ENCODE assay signal across 26 mouse cellular contexts in genomic region chr11:113190520-113190919, GRCm38 (mm10).
DNase-seq lines count a peak whose midpoint lies in the region; ATAC-seq and TF ChIP-seq lines count a peak whose summit lies in the region.
"Had no signal": no experiment of that assay in that cellular context is flagged by ENCODE, and none has a peak within 500 bp of the region (broad histone marks: within the 10 kb centered on the region; RNA-seq: fewer than 3 reads in every experiment).

No protein-coding gene starts in this region.

- peaks cover 53% of the 10 kb centered on the region for H3K27me3 ChIP-seq in midbrain, embryonic 13.5 days
- H3K27me3 ChIP-seq in midbrain, embryonic 14.5 days (ENCODE audit: control insufficient read depth, insufficient read depth, low read length): no peaks in the 10 kb centered on the region
- H3K27me3 ChIP-seq in CH12.LX (replicated peaks): no peaks in the 10 kb centered on the region
- H3K27me3 ChIP-seq: embryonic facial prominence, embryonic 12.5 days; heart, embryonic 12.5 days; hindbrain, embryonic 15.5 days; lung, embryonic 15.5 days; neural tube, embryonic 12.5 days had no signal

- no peak for DNase-seq in midbrain, embryonic 14.5 days
- DNase-seq in CH12.LX (ENCODE audit: extremely low read depth): no peak
- peak; percentile 92 for DNase-seq in induced T-regulatory cell, adult 2 months (ENCODE audit: low read depth)
- no peak for DNase-seq in urinary bladder, postnatal 10 days (ENCODE audit: low spot score)
- no peak for DNase-seq in adrenal gland, adult 18-20 months (ENCODE audit: low spot score in 2 of 2)
- DNase-seq: adrenal gland, postnatal 14 days; cerebellum, adult 9-11 months; gastrocnemius, postnatal 10 days; heart, adult 11 months; heart, postnatal 14 days; kidney, adult 2 months; kidney, postnatal 10 days; left cerebral cortex, postnatal 4 days; lung, postnatal 4 days; right cerebral cortex, postnatal 14 days; spleen, adult 18-20 months had no signal

- no peaks in the 10 kb centered on the region for H3K79me2 ChIP-seq in CH12.LX (replicated peaks; ENCODE audit: control insufficient read depth, extremely low read depth, insufficient read depth, poor library complexity, severe bottlenecking)

- no peak for TF ChIP-seq EP300 in CH12.LX (IDR thresholded peaks at IDR 0.05; ENCODE audit: low read length)

- TF ChIP-seq POLR2A in CH12.LX (IDR thresholded peaks at IDR 0.05; ENCODE audit: low read depth, low read length): no peak

- H3K9ac ChIP-seq in midbrain, embryonic 13.5 days (replicated peaks): no peak overlapping the region
- no peak overlapping the region for H3K9ac ChIP-seq in midbrain, embryonic 14.5 days (replicated peaks; ENCODE audit: low read length)
- H3K9ac ChIP-seq in CH12.LX (ENCODE audit: insufficient read depth, low read depth): peak overlapping the region; percentile 41
- H3K9ac ChIP-seq: embryonic facial prominence, embryonic 12.5 days; heart, embryonic 12.5 days; hindbrain, embryonic 15.5 days; liver, embryonic 14.5 days; lung, embryonic 15.5 days; neural tube, embryonic 12.5 days had no signal

- peaks cover 57% of the 10 kb centered on the region for H3K4me1 ChIP-seq in midbrain, embryonic 13.5 days (replicated peaks)
- H3K4me1 ChIP-seq in midbrain, embryonic 14.5 days (ENCODE audit: control insufficient read depth, insufficient read depth, low read length): peaks cover 16% of the 10 kb centered on the region
- H3K4me1 ChIP-seq in CH12.LX (ENCODE audit: control insufficient read depth in 1 of 2, insufficient read depth in 2 of 2): peaks cover 34 to 72% of the 10 kb centered on the region in 2 experiments

- no peaks in the 10 kb centered on the region for H3K36me3 ChIP-seq in midbrain, embryonic 13.5 days
- H3K36me3 ChIP-seq in midbrain, embryonic 14.5 days (ENCODE audit: control insufficient read depth, insufficient read depth, low read length): no peaks in the 10 kb centered on the region
- H3K36me3 ChIP-seq in CH12.LX (replicated peaks in 1 of 2; ENCODE audit: control insufficient read depth in 1 of 2, insufficient read depth in 1 of 2, low read length in 1 of 2): no peaks in the 10 kb centered on the region
- H3K36me3 ChIP-seq: embryonic facial prominence, embryonic 12.5 days; heart, embryonic 12.5 days; hindbrain, embryonic 15.5 days; lung, embryonic 15.5 days; midbrain, embryonic 10.5 days; neural tube, embryonic 12.5 days had no signal

- H3K9me3 ChIP-seq in midbrain, embryonic 13.5 days: no peaks in the 10 kb centered on the region
- no peaks in the 10 kb centered on the region for H3K9me3 ChIP-seq in midbrain, embryonic 14.5 days (ENCODE audit: control insufficient read depth, low read length)
- no peaks in the 10 kb centered on the region for H3K9me3 ChIP-seq in CH12.LX (replicated peaks; ENCODE audit: low read length)
- H3K9me3 ChIP-seq: embryonic facial prominence, embryonic 12.5 days; heart, embryonic 12.5 days; hindbrain, embryonic 15.5 days; lung, embryonic 15.5 days; midbrain, embryonic 10.5 days; neural tube, embryonic 12.5 days had no signal

- no peak overlapping the region for H3K4me3 ChIP-seq in midbrain, embryonic 13.5 days (replicated peaks)
- no peak overlapping the region for H3K4me3 ChIP-seq in midbrain, embryonic 14.5 days (replicated peaks; ENCODE audit: low read depth, low read length)
- H3K4me3 ChIP-seq in CH12.LX (replicated peaks in 1 of 3; ENCODE audit: low read depth in 2 of 3, low read length in 2 of 3, poor library complexity in 1 of 3): peak overlapping the region in 1 of 3 experiments; percentile 27
- H3K4me3 ChIP-seq: embryonic facial prominence, embryonic 12.5 days; erythroblast, embryonic 14.5 days; heart, embryonic 12.5 days; hindbrain, embryonic 15.5 days; lung, embryonic 15.5 days; midbrain, embryonic 10.5 days; neural tube, embryonic 12.5 days had no signal

- WGBS in midbrain, embryonic 13.5 days: 84% methylated on average over 4 of the region's 4 CpGs
- WGBS in midbrain, embryonic 14.5 days: 82% methylated on average over 4 of the region's 4 CpGs

- no peak for TF ChIP-seq CTCF in CH12.LX (conservative IDR thresholded peaks at IDR 0.05 in 1 of 2, IDR thresholded peaks at IDR 0.05 in 1 of 2; ENCODE audit: low read depth in 2 of 2, low read length in 2 of 2)

- in situ Hi-C loops in CH12.LX (cut with MboI; ENCODE audit: low pct_ligation_motif_present, low pct_unique_long_range_greater_than_20kb, low sequenced_read_pairs): loop anchor here (10.0 to 25.0 kb wide), 2 partner anchors 94 to 622 kb away; no protein-coding TSS in a partner anchor

- peak overlapping the region; percentile 51; the same call in 1 of the 2 replicates for H3K27ac ChIP-seq in midbrain, embryonic 13.5 days
- H3K27ac ChIP-seq in midbrain, embryonic 14.5 days (replicated peaks; ENCODE audit: low read depth, low read length): no peak overlapping the region
- H3K27ac ChIP-seq in CH12.LX (ENCODE audit: insufficient read depth, low read depth): no peak overlapping the region
- H3K27ac ChIP-seq: embryonic facial prominence, embryonic 12.5 days; hindbrain, embryonic 15.5 days; liver, embryonic 14.5 days; midbrain, embryonic 10.5 days; neural tube, embryonic 12.5 days had no signal

- no peak for ATAC-seq in midbrain, embryonic 13.5 days
- ATAC-seq in midbrain, embryonic 14.5 days (ENCODE audit: low FRiP score, low TSS enrichment): no peak
- peak; percentile 33; the same call in 1 of the 2 replicates for ATAC-seq in neutrophil, adult 5-6 weeks (ENCODE audit: extremely low read depth, insufficient number of reproducible peaks, low FRiP score, poor library complexity, severe bottlenecking)

- TF ChIP-seq RAD21 in CH12.LX (IDR thresholded peaks at IDR 0.05; ENCODE audit: low read depth, low read length): no peak

- dilution Hi-C loops in CH12.LX (cut with MboI; ENCODE audit: extremely low pct_ligation_motif_present, extremely low pct_unique_long_range_greater_than_20kb, low sequenced_read_pairs): no loop called here

- H3K4me2 ChIP-seq in midbrain, embryonic 13.5 days (replicated peaks): no peak overlapping the region
- H3K4me2 ChIP-seq in midbrain, embryonic 14.5 days (ENCODE audit: low read length): no peak overlapping the region
- H3K4me2 ChIP-seq in CH12.LX (ENCODE audit: insufficient read depth, low read depth, poor library complexity, severe bottlenecking): peak overlapping the region; percentile 51
- H3K4me2 ChIP-seq: embryonic facial prominence, embryonic 12.5 days; heart, embryonic 12.5 days; hindbrain, embryonic 15.5 days; lung, embryonic 15.5 days; neural tube, embryonic 12.5 days had no signal

TF ChIP-seq in CH12.LX, 34 proteins besides CTCF, POLR2A, EP300 and RAD21:
- no peak for TF ChIP-seq NRF1 (IDR thresholded peaks at IDR 0.05; ENCODE audit: low read depth, low read length)
- TF ChIP-seq E2F4 (IDR thresholded peaks at IDR 0.05; ENCODE audit: insufficient replicate concordance, low read depth, low read length): no peak
- TF ChIP-seq ELF1 (IDR thresholded peaks at IDR 0.05; ENCODE audit: low read depth, low read length): no peak
- TF ChIP-seq BHLHE40 (IDR thresholded peaks at IDR 0.05; ENCODE audit: low read depth, low read length): peak; percentile 67
- TF ChIP-seq MAZ (IDR thresholded peaks at IDR 0.05; ENCODE audit: low read depth, low read length): no peak
- TF ChIP-seq ZKSCAN1 (IDR thresholded peaks at IDR 0.05; ENCODE audit: borderline replicate concordance, low read depth, low read length): no peak
- TF ChIP-seq PAX5 (IDR thresholded peaks at IDR 0.05; ENCODE audit: low read length): no peak
